Mouse (Mus musculus) midbrain, embryonic 12.5 days (tissue): Measurements from ENCODE around the gene Bcl2l11. TPM values are rescaled to one million over a fixed set of nuclear protein-coding genes. Genes with fewer than 3 reads are reported as not detected.

ENCODE experiments used
- ATAC-seq: fragments of 200-750 bp; cut with Nextera tagmentation; 2 replicates; pipeline ENCODE4 v1.8.0; 2017; ENCODE audit warnings: low read depth, moderate TSS enrichment, moderate library complexity; ENCODE audit not compliant: low FRiP score
- H3K27ac ChIP-seq: fragments of 300-500 bp; sonication (generic); replicated peaks from 2 replicates; pipeline ENCODE4 v1.5.1; 2016; ENCODE audit warnings: mild to moderate bottlenecking
- H3K27me3 ChIP-seq: fragments of 300-500 bp; sonication (generic); 2 replicates; pipeline ENCODE4 v1.6.1; 2016; ENCODE audit warnings: mild to moderate bottlenecking
- H3K36me3 ChIP-seq: fragments of 300-500 bp; sonication (generic); 2 replicates; pipeline ENCODE4 v1.6.1; 2016
- H3K4me1 ChIP-seq: fragments of 300-500 bp; sonication (generic); 2 replicates; pipeline ENCODE4 v1.6.1; 2016
- H3K4me2 ChIP-seq: fragments of 300-500 bp; sonication (generic); replicated peaks from 2 replicates; pipeline ENCODE4 v1.6.1; 2016; ENCODE audit warnings: mild to moderate bottlenecking, moderate library complexity
- H3K4me3 ChIP-seq: fragments of 300-500 bp; sonication (generic); 2 replicates; pipeline ENCODE4 v1.5.1; 2016; ENCODE audit warnings: mild to moderate bottlenecking
- H3K9ac ChIP-seq: fragments of 300-500 bp; sonication (generic); replicated peaks from 2 replicates; pipeline ENCODE4 v1.6.1; 2016; ENCODE audit warnings: mild to moderate bottlenecking, moderate library complexity
- H3K9me3 ChIP-seq: fragments of 300-500 bp; sonication (generic); 2 replicates; pipeline ENCODE4 v1.6.1; 2016; ENCODE audit warnings: mild to moderate bottlenecking
- WGBS: fragments of 180-500 bp; shearing (Covaris S2); methylation state at CpG from one replicate; pipeline ENCODE4 v1.1.7; 2016; 5-methylcytosine and 5-hydroxymethylcytosine counted together
- polyA plus RNA-seq: library from polyadenylated mRNA; unstranded; fragments of >200 nt; fragmentation: Nextera tagmentation; extraction: Ambion mirVana; gene quantifications from 2 replicates; pipeline ENCODE4 v1.2.1, GENCODE M21; 2016

Bcl2l11 gene
- polyA plus RNA-seq, result 21.6 and 24.7 TPM in 2 replicates

- under 1% methylated on average over 76 of the region's 76 CpGs for WGBS
- Histone ChIP-seq H3K4me3 (peak within 1 kb of the TSS; percentile 69), H3K4me2 (peak within 1 kb of the TSS; percentile 98), H3K4me1 (peaks cover 57% of the 10 kb centered on the region), H3K27ac (peak within 1 kb of the TSS; percentile 84), H3K9me3 (no peaks in the 10 kb centered on the region), H3K36me3 (no peaks in the 10 kb centered on the region), H3K9ac (peak within 1 kb of the TSS; percentile 72), H3K27me3 (peaks cover 43% of the 10 kb centered on the region)
- peak; percentile 81 for ATAC-seq
Observed at GRCm38 (mm10) chr2:128125635-128126470, at the start of gene Bcl2l11. TSS of gene Bcl2l11 (plus strand) at chr2:128126038.

DNA sequence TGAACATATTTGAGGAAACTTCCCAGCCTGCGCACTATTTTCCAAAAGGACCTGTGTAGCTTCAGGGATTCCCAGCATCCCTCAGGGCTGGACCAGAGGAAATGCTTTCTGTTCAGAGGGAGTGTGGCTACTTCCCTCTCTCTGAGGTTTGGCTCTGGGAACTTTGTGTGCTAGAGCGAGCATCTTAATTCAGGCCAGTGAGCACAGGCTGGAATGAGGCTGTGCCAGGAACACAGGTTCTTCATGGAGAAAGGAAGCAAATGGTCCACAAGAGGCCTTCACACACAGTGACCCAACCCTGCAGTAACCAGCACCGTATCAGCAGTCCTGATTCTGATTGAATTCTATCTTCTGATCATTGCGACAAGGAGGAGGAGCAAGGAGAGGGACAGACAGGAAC is 48.9 kb upstream of the Bcl2l11 start:
- Histone ChIP-seq H3K27me3 (no peaks in the 10 kb centered on the region), H3K36me3 (no peaks in the 10 kb centered on the region), H3K27ac (no peak overlapping the region), H3K4me1 (no peaks in the 10 kb centered on the region), H3K4me2 (no peak overlapping the region), H3K9ac (no peak overlapping the region), H3K4me3 (no peak overlapping the region), H3K9me3 (no peaks in the 10 kb centered on the region)
- ATAC-seq, result no peak
- WGBS, result 85% methylated on average over 4 of the region's 4 CpGs

DNA sequence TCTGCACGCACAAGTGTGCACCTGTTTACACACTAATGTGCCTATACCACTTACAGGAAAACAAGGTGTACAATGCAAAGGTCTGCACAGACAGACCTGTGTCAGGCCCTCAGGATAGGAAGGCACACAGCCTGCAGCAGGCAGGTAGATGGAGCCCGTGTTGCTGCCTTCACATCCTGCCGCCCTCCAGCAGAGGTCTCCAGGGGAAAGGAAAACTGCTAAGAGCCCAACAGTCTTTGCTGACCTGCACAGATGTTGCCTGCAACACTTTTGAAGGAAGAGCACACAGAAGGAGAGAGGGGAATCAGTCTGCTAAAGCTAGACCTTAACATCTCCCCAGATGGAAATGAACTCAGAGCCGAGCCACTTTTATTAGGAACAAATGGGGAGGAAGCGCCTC is 47.0 kb upstream of the Bcl2l11 start:
- Histone ChIP-seq H3K27ac (no peak overlapping the region), H3K36me3 (no peaks in the 10 kb centered on the region), H3K9me3 (no peaks in the 10 kb centered on the region), H3K4me1 (no peaks in the 10 kb centered on the region), H3K9ac (no peak overlapping the region), H3K4me2 (no peak overlapping the region), H3K4me3 (no peak overlapping the region), H3K27me3 (no peaks in the 10 kb centered on the region)
- WGBS, result 48% methylated on average over 5 of the region's 5 CpGs
- no peak for ATAC-seq

DNA sequence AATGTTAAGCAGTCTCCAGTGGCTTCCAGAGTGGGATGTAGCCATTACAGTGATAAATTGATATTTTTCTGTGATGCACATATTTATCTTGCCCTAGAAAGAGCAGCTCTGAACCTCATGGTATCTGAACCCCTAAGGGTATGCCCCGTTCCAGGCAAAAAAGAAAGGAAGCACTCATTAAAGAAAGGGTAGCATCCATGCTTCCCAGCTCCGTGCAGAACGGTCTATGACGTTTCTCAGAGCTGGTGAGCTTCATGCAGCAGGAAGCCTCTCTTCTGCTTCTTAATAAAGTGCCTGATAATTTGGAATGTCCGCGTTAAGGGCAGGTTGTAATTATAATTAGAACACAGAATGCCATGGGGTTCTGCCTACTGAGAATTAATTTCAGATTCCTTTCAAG is 46.5 kb upstream of the Bcl2l11 start:
- Histone ChIP-seq H3K4me3 (no peak overlapping the region), H3K9me3 (no peaks in the 10 kb centered on the region), H3K27me3 (no peaks in the 10 kb centered on the region), H3K9ac (no peak overlapping the region), H3K36me3 (no peaks in the 10 kb centered on the region), H3K4me2 (no peak overlapping the region), H3K4me1 (no peaks in the 10 kb centered on the region), H3K27ac (no peak overlapping the region)
- ATAC-seq, result no peak
- WGBS, result 68% methylated on average over 6 of the region's 6 CpGs

DNA sequence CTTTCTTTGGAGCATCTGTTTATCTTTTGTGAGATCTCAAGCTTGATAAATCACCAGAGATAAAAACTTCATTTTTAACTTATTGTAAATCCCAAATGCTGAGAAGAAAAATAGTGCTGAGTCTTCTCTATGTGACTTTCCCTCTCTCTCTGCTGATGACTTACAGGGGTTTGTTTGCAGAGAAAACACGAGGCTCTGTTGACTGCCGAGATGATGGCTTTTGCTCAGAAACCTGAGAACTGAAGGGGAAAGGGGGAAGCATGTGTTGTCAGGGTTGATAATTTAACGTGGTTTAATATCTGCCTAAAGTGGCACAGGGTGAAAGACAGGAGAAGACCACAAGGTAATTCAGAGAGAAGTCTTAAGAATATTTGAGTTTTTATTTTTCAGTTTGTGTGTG is 42.0 kb upstream of the Bcl2l11 start:
- H3K27ac ChIP-seq, result no peak overlapping the region
- H3K4me2 ChIP-seq, result no peak overlapping the region
- H3K36me3 ChIP-seq, result no peaks in the 10 kb centered on the region
- ATAC-seq, result no peak
- no peaks in the 10 kb centered on the region for H3K27me3 ChIP-seq
- no peaks in the 10 kb centered on the region for H3K9me3 ChIP-seq
- H3K4me1 ChIP-seq, result no peaks in the 10 kb centered on the region
- H3K4me3 ChIP-seq, result no peak overlapping the region
- WGBS, result 56% methylated on average over 3 of the region's 3 CpGs
- H3K9ac ChIP-seq, result no peak overlapping the region

GRCm38 (mm10) chr2:128084607-128085006 is 41.2 kb upstream of the Bcl2l11 start:
- Histone ChIP-seq H3K4me2 (no peak overlapping the region), H3K9ac (no peak overlapping the region), H3K4me1 (no peaks in the 10 kb centered on the region), H3K4me3 (no peak overlapping the region), H3K9me3 (no peaks in the 10 kb centered on the region), H3K27ac (no peak overlapping the region), H3K36me3 (no peaks in the 10 kb centered on the region), H3K27me3 (no peaks in the 10 kb centered on the region)
- no peak for ATAC-seq
- 87% methylated on average over 5 of the region's 5 CpGs for WGBS

DNA sequence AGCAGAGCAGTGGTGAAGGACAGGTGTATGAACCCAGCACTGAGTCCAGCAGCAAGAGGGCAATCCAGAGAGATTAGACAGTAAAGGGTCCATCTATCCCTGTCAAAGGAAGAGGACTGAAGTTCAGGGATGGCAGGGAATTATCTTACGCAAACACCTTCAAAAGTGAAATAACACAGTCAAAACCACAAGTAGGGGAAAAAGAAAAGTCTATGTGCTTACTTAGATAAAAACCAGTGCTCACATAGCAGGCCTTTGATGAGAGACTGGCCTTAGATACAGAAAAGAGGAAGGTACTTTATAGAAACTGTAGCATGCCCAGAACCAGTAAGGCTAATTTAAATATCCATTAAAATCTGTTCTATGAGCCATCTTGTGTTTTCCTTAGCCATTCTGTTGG is 40.4 kb upstream of the Bcl2l11 start:
- Histone ChIP-seq H3K9me3 (no peaks in the 10 kb centered on the region), H3K27me3 (no peaks in the 10 kb centered on the region), H3K4me1 (no peaks in the 10 kb centered on the region), H3K4me3 (no peak overlapping the region), H3K27ac (no peak overlapping the region), H3K9ac (no peak overlapping the region), H3K4me2 (no peak overlapping the region), H3K36me3 (no peaks in the 10 kb centered on the region)
- ATAC-seq, result no peak
- 93% methylated on average over 1 of the region's 1 CpGs for WGBS

DNA sequence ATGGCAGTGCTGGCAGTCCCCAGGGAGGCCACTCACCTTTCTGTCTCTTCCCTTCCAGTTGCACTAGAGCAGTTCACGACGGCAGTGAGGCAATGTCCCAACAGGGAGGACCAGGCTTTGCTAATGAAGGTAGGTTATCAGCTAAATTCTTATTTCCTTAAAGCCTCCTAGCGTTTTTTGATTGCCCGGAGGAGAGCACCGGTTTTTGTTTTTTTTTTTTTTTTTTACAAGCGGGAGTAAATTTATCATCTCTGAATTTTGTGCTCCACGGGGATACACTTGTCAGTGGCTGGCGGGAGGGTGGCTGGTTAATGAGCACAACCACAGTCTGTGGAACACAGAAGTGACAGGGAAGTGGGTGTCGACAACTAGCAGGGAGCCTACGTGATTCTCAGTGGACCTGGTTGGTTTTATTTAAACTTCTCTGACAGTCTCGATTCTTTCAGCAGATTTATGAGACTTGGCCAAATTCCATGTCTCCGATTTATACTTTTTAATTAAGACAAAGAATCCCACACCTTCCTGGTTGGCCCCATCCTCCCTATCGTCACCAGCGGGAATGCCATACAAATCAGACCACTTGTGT is 39.4 kb upstream of the Bcl2l11 start:
- Histone ChIP-seq H3K27me3 (no peaks in the 10 kb centered on the region), H3K9ac (no peak overlapping the region), H3K4me1 (peaks cover 3% of the 10 kb centered on the region; the same call in 1 of the 2 replicates), H3K36me3 (no peaks in the 10 kb centered on the region), H3K9me3 (no peaks in the 10 kb centered on the region), H3K27ac (no peak overlapping the region), H3K4me2 (no peak overlapping the region), H3K4me3 (no peak overlapping the region)
- ATAC-seq, result no peak
- WGBS, result 86% methylated on average over 14 of the region's 14 CpGs

- Histone ChIP-seq H3K9me3 (no peaks in the 10 kb centered on the region), H3K4me1 (peaks cover 10% of the 10 kb centered on the region), H3K4me2 (no peak overlapping the region), H3K9ac (no peak overlapping the region), H3K27ac (no peak overlapping the region), H3K36me3 (no peaks in the 10 kb centered on the region), H3K4me3 (no peak overlapping the region), H3K27me3 (no peaks in the 10 kb centered on the region)
- no peak for ATAC-seq
- 91% methylated on average over 7 of the region's 7 CpGs for WGBS
Observed at GRCm38 (mm10) chr2:128086996-128087526, 38.8 kb upstream of the Bcl2l11 start.

- no peak overlapping the region for H3K9ac ChIP-seq
- H3K4me1 ChIP-seq, result peaks cover 13% of the 10 kb centered on the region
- no peaks in the 10 kb centered on the region for H3K36me3 ChIP-seq
- ATAC-seq, result no peak
- no peak overlapping the region for H3K4me3 ChIP-seq
- H3K4me2 ChIP-seq, result no peak overlapping the region
- H3K27ac ChIP-seq, result no peak overlapping the region
- WGBS, result 87% methylated on average over 8 of the region's 8 CpGs
- H3K9me3 ChIP-seq, result no peaks in the 10 kb centered on the region
- H3K27me3 ChIP-seq, result no peaks in the 10 kb centered on the region
Observed at GRCm38 (mm10) chr2:128087798-128088545, 37.9 kb upstream of the Bcl2l11 start.

DNA sequence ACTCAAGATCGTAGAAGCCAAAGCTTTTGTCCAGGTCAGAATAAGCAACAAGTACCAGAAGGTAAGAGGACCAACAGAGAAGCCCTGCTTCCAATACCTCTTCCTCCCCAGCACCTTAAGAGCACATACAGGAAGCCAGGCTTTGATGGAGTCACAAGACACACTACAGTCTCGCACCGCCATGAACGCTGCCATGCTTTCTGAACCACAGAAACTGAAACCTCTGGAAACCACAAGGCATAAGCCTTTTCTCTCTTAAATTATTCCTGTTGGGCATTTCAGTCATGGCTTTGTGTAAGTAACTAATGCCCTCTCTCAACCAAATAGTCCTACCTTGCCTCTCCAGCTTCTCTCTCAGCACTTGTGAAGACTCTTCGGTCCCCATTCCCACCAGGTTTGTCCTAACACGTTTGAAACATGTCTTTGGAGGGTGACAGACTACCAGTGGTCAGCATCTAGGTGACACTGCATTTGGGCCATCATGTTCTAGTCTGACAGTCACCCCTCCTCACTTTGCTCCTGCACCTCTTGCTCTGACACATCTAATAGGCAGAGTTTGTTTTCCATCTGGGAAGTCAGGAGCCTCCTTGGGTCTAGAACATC is 35.5 kb upstream of the Bcl2l11 start:
- Histone ChIP-seq H3K4me3 (no peak overlapping the region), H3K4me1 (peaks cover 13% of the 10 kb centered on the region), H3K27ac (no peak overlapping the region), H3K27me3 (no peaks in the 10 kb centered on the region), H3K9ac (no peak overlapping the region), H3K36me3 (no peaks in the 10 kb centered on the region), H3K9me3 (no peaks in the 10 kb centered on the region), H3K4me2 (no peak overlapping the region)
- 93% methylated on average over 6 of the region's 6 CpGs for WGBS
- no peak for ATAC-seq
